Mouse (Mus musculus) cerebellum, adult 8-10 months (tissue): ENCODE data around the gene 2200002D01Rik.
"Not testable (repeated sequence)": the region's sequence is repeated elsewhere in the genome, so short reads cannot be mapped to it uniquely, and the experiment has no call there.

Source experiments
- DNase-seq: peaks from one replicate; pipeline ENCODE4 v3.0.0; 2022

2200002D01Rik gene

DNA sequence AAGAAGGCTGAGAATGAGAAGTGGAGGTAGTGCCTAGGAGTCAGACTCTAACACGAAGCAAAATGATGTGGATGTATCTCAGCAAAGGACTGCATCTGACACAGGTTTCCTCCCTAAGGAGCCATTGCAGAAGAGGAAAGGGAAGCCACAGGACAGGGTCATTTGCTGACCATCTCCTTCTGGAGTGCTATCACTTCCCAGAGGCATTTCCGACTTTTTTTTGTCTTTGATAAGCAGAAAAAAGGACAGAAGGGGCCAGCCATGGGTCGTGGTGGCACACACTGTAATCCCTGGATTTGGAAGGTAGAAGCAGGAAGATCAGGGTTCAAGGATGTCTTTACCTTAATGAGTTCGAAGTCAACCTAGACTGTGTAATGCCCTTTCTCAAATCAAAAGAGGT, 11.7 kb downstream of the 2200002D01Rik start:
- no peak for DNase-seq

DNA sequence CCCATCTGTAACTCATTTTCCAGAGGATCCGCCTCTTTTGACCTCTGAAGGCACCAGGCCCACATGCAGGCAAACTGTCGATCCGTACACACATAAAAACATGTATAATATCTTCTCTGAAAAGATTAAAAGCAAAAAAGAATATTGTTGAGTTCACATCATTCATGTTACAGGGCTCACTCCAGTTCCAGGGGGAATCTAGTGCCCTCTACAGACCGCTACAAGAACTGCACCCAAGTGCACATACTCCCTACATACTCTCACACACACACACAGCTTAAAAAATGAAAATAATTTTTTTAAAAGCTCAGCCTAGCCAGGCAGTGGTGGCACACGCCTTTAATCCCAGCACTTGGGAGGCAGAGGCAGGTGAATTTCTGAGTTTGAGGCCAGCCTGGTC, 13.6 kb downstream of the 2200002D01Rik start:
- DNase-seq: no peak

DNA sequence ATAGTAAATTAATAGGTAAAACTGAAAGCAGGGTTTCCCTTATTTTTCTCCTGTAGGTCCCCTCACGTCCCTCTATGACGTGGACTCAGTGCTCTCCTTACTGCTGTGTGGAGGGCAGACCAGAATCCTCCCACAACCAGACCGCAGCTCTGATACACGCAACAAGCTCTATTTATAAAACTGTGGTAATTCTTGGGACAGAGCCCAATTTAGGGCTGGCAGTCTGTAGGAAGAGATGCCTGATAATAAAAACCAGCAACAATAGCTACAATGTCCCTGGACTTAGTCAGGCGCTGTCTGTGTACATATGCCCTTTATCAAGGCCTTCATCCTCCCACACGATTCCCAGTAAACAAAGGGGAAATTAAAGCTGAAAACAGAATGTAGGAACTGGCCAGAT, 14.5 kb downstream of the 2200002D01Rik start:
- DNase-seq: no peak

DNA sequence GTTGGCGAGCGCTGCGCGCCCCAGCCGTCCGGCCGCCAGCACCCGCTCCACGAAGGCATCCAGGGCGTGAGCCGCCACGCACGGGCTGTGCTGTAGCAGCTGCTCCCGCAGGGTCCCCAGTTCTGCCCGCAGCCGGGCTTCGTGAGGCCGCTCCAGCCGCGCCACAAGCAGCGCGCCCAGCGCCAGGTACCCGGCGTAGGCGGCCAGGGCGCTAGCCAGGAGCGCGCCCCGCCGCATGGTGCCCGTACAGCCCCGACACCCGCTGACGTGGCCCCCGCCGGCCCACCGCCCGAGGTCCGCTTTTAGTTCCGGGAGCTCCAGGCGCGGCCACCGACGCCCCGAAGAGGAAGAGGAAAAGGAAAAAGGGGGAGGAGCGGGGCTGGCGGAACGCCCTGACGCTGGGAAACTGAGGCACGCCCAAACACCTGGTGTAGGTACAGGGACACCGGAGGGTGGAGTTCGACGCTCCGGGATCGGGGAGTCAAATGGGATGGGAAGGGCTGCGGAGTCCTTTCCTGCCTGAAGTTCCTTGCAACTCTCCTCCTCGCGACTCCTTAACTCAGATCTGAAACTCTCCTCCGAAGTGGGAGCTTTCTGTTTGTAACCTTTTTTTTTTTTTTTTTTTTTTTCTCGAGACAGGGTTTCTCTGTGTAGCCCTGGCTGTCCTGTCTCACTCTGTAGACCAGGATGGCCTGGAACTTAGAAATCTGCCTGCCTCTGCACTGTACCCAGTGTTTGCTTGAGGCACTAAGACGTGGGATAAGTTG, 15.8 kb downstream of the 2200002D01Rik start, which contains the start of gene Kcnk6:
TSS of gene Kcnk6 (minus strand) at position 269 of the 767 bp plus-strand sequence.
- no peak for DNase-seq

DNA sequence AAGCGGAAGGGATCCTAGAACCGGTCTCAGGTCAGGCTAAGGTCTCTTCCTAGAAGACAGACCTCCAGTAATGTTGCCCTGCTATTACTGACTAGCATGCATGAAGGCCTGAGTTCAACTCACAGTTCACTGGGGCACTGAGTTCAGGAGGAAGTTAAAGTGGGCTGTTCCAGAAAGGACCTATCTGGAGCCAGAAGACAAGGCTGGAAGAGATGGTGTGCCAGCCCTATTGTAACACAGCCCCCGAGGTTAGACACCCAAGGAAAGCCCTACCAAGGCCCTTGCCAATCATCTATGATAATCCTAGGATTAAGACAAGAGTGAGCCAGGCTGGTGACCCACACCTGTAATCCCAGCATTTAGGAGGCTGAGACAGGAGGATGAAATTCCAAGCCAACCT, 16.7 kb downstream of the 2200002D01Rik start:
- DNase-seq: no peak

DNA sequence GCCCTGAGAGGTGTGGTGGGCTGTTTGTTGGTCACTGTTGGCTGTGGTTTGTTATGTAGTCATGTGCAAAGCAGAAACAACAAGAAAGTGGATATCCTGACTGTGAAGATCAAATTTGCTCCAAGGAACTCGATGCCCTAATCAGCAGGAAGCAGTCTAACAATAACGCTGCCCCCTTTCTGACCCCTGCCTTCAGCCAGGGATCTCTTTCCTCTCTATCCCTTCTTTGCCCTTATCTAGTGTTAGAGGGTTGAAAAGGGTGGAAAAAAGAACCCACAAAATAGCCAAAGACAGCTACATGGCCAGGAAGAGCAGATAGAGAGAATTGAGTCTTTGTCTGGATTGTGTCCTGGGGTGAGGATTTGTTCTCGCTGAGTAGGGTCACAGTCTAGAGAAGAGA, 17.7 kb downstream of the 2200002D01Rik start:
- no peak for DNase-seq

DNA sequence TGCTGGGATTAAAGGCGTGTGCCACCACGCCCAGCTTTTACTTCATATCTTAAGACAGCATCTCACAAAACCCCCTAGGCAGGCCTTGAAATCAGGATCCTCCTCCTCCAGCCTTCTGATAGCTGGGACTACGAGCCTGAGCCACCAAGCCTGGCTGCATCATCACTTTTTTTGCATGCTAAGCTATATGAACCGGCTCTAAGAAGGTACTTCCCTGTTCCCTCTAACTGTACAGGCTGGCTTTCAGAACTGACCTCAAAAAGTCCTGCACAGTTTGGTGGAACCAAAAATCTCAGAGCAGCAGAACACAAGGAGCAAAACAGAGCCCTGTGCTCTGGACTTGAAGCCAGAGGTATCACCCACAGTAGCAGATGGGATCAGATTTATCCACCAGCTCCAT, 20.1 kb downstream of the 2200002D01Rik start:
- no peak for DNase-seq

DNA sequence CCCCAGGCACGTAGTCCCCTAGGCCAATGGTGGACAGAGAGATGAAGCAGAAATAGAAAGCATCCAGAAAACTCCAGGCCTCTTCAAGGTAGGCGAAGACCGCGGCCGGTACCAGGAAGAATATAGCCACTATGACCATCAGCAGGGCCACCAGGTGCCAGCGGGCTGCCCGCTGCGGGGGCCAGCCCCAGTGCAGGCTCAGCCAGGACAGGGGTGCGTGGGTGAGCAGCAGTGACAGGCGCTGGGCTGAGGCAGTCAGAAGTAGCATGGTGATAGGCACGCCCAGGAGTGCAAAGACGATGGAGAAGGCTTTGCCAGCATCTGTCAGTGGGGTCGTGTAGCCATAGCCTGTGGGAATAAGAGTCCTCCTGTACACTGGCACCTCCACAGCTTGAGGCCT, 22.7 kb downstream of the 2200002D01Rik start:
- DNase-seq: no peak

DNA sequence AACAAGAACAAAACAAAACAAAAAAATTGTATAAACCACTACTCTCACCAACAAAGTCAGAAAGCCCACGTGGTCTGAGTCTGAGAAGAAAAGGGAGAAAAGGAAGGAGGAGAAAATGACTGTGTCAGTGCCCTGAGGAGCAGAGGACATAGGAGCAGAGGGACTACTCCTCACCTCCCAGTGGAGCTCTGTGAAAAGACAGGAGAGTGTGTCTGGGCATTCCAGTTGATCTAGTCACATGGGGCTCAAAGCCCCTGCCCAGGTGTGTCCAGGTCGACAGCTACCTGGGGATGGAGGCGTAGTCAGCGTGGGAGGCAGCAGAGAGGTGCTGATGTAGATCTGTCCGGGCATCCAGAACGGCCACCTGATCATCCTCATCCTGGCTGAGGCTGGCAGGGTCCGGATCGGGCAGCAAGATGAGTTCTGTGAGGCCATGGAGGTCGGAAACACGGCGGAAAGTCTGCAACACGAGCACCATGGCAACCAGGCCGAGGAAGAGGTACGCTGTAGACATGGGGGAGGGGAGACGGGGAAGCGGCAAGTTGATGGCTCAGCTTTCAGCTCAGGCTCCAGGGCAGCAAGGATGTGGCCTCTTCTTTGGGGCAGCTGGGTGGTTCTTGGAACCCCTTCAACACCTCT, 23.4 kb downstream of the 2200002D01Rik start:
- DNase-seq: no peak

DNA sequence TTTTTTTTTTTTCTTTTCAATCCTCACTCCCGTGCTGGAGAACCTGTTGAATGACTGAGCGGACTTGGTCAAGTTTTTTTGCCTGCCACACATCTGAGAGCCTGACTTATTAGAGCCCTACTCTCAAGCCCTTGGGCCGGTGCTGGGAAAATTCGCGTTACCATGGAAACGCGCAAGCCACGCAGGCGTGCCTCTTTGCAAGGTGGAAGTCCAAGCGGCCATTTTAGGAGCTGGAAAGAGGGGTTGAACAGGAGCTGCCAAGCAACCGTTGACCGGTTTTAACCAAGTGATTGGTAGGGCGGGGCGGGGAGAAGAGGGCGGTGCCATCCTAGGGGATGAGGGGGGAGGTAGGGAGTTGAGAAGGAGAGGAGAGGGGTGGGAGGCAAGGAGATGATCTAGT, 33.4 kb downstream of the 2200002D01Rik start:
- no peak for DNase-seq

DNA sequence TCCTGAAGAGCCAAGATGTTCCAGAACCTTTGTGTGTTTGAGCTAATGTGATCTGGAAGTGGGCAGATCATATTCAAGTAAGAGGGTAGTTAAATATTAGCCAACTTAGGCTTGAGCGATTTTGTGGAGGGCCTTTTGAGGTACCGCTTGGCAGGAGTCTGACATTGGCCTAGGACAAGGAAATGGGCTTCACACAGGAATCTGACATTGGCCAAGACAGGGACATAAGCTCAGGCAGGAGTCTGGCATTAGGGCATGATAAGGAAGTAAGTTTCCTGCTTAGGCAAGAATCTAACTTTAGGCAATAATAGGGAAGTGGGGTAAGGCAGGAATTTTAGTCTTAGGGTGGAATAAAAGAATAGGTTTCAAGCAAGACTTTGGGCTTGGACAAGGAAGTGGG, 34.0 kb downstream of the 2200002D01Rik start:
- DNase-seq: no peak

DNA sequence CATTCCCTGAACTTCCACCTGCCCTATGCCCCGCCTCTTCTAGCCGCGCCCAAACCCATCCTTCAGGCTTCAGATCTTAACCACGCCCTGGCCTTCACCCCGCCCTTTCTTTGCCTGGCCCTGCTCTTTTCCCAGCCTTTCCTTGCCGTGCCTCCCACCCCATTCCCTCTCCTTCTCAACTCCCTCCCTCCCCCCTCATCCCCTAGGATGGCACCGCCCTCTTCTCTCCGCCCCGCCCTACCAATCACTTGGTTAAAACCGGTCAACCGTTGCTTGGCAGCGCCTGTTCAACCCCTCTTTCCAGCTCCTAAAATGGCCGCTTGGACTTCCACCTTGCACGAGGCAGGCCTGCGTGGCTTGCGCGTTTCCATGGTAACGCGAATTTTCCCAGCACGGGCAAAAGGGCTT, 34.6 kb downstream of the 2200002D01Rik start, which contains the start of gene Catsperg1:
TSS of gene Catsperg1 (minus strand) at position 361 of the 408 bp plus-strand sequence.
- no peak for DNase-seq

DNA sequence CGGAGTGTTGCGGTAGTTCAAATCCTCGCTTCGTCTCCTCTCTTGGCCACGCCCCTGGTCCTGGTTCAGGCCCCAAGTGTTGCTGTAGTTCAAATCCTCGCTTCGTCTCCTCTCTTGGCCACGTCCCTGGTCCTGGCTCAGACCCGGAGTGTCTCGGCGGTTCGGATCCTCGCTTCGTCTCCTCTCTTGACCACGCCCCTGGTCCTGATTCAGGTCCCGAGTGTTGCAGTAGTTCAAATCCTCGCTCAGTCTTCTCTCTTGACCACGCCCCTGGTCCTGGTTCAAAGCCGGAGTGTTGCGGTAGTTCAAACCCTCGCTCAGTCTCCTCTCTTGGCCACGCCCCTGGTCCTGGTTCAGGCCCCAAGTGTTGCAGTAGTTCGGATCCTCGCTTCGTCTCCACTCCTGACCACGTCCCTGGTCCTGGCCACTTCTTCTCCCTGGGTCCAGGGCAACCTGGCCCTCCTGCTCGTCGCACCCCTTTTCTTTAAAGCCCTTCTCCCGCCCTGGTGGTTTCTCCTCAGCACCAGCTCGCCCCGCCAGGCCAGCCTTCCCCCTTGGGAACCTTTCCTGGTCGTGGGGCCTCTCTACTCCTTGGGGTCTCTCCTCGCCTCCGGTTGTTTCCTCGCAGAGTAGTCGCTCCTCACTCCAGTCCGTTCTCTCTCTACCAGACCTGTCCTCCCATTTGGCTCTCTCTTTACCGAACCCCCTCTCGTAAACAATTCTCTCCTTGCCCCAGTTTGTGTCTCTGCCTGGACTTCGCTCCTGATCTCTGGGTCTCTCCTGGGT, 35.3 kb downstream of the 2200002D01Rik start:
- DNase-seq: not testable (repeated sequence)

DNA sequence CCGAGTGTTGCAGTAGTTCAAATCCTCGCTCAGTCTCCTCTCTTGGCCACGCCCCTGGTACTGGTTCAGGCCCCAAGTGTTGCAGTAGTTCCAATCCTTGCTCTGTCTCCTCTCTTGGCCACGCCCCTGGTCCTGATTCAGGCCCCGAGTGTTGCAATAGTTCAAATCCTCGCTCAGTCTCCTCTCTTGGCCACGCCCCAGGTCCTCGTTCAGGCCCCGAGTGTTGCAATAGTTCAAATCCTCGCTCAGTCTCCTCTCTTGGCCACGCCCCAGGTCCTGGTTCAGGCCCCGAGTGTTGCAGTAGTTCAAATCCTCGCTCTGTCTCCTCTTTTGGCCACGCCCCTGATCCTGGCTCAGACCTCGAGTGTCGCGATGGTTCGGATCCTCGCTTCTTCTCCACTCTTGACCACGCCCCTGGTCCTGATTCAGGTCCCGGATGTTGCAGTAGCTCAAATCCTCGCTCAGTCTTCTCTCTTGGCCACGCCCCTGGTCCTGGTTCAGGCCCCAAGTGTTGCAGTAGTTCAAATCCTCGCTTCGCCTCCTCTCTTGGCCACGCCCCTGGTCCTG, 36.0 kb downstream of the 2200002D01Rik start:
- DNase-seq: no peak

DNA sequence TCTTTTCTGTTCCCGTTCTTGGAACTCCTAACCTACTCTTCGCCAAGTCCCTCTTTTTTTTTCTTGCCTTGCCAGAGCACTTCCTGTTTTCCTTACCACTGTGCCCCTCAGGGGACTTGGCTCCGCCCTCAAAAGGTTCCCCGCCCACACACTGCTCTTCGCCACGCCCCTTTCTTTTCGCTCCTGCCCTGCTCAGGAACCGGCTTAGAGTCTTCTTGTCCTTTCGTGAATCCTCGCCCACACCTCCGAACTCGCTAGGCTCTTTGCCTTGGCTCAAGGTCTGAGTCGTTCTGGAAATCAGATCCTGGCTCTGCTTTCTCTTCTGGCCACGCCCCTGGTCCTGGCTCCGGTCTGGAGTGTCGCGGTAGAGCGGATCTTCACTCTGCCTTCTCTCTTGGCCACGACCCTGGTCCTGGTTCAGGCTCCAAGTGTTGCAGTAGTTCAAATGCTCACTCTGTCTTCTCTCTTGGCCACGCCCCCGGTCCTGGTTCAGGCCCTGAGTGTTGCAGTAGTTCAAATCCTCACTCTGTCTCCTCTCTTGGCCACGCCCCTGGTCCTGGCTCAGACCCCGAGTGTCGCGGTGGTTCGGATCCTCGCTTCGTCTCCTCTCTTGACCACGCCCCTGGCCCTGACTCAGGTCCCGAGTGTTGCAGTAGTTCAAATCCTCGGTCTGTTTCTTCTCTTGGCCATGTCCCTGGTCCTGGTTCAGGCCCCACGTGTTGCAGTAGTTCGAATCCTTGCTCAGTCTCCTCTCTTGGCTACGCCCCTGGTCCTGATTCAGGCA, 36.7 kb downstream of the 2200002D01Rik start:
- peak; percentile 28 for DNase-seq

DNA sequence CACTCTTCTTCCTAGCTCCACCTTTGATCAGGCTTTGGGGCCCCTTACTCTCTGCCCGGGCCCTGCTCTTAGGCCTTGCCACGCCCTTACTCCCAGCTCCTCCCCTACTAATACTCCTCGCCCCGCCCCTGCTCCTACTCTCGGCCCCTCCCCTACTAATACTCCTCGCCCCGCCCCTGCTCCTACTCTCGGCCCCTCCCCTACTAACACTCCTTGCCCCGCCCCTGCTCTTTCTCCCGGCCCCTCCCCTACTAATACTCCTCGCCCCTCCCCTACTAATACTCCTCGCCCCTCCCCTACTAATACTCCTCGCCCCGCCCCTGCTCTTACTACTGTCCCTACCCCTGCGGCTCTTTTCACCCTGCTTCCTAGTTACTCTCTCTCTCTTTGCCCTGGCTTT, 37.3 kb downstream of the 2200002D01Rik start:
- DNase-seq: not testable (repeated sequence)

DNA sequence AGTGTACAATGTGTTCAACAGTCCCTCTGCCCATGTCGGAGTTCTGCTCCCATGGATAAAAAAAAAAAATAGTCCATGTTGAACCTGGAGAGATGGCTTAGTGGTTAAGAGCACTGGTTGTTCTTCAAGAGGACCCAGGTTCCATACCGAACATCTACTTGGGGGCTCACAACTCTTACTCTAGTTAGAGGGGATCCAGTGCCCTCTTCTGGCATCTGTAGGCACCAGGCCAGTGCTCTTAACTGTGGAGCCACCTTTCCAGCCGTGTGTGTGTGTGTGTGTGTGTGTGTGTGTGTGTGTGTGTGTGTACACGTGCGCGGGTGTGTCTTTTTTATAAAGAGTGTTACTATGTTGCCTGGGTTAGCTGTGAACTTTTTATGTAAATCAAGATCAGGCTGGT, 45.7 kb downstream of the 2200002D01Rik start:
- no peak for DNase-seq
